Mouse (Mus musculus): ENCODE data around the gene Gm42417. TPM values are rescaled to one million over a fixed set of nuclear protein-coding genes. Genes with fewer than 3 reads are reported as not detected.

Gm42417 gene
- 0.28 and 0.33 TPM in 2 replicates for polyA plus RNA-seq (2015; fragmentation: Nextera tagmentation; extraction: Ambion mirVana)

GRCm38 (mm10) chr1:36539186-36539585 lies at the start of gene Gm42417:
Gene Gm42417 (minus strand): TSS chr1:36539429.
- TF ChIP-seq CTCF (IDR thresholded peaks at IDR 0.05; ENCODE audit: low read depth) (no peak), EP300 (optimal IDR thresholded peaks at IDR 0.05) (no peak)
- WGBS, result 37% methylated on average over 9 of the region's 9 CpGs
- Histone ChIP-seq H3K9me3 (ENCODE audit: control insufficient read depth, low read length) (no peaks in the 10 kb centered on the region), H3K36me3 (ENCODE audit: control insufficient read depth, insufficient read depth, low read length) (peaks cover 6% of the 10 kb centered on the region), H3K9ac (ENCODE audit: low read length) (no peak within 1 kb of the TSS), H3K27me3 (ENCODE audit: control insufficient read depth, insufficient read depth, low read length) (no peaks in the 10 kb centered on the region), H3K27ac (replicated peaks) (0 out of 2 replicates have a peak within 1 kb of the TSS, but pooled peaks have one; percentile 35), H3K4me2 (replicated peaks; ENCODE audit: low read depth) (no peak within 1 kb of the TSS), H3K4me3 (ENCODE audit: low read depth, low read length) (no peak within 1 kb of the TSS), H3K4me1 (replicated peaks; ENCODE audit: control insufficient read depth, insufficient read depth) (no peaks in the 10 kb centered on the region)
- DNase-seq (ENCODE audit: low spot score) (peak; percentile 78), ATAC-seq (ENCODE audit: low FRiP score, low TSS enrichment) (peak; percentile 85)

- ATAC-seq (ENCODE audit: low FRiP score, low TSS enrichment) (no peak), DNase-seq (ENCODE audit: low spot score) (no peak)
- no peak overlapping the region for H3K4me2 ChIP-seq (replicated peaks; ENCODE audit: low read depth)
- no peaks in the 10 kb centered on the region for H3K36me3 ChIP-seq (ENCODE audit: control insufficient read depth, insufficient read depth, low read length)
- no peaks in the 10 kb centered on the region for H3K9me3 ChIP-seq (ENCODE audit: control insufficient read depth, low read length)
- 81% methylated on average over 6 of the region's 6 CpGs for WGBS
- H3K4me1 ChIP-seq (replicated peaks; ENCODE audit: control insufficient read depth, insufficient read depth), result peaks cover 14% of the 10 kb centered on the region
- H3K4me3 ChIP-seq (ENCODE audit: low read depth, low read length), result no peak overlapping the region
- no peaks in the 10 kb centered on the region for H3K27me3 ChIP-seq (ENCODE audit: control insufficient read depth, insufficient read depth, low read length)
- H3K27ac ChIP-seq (replicated peaks), result peak overlapping the region; percentile 88
- H3K9ac ChIP-seq (ENCODE audit: low read length), result no peak overlapping the region
- no peak for TF ChIP-seq CTCF (IDR thresholded peaks at IDR 0.05; ENCODE audit: low read depth)
- no peak for TF ChIP-seq EP300 (optimal IDR thresholded peaks at IDR 0.05)
Observed at GRCm38 (mm10) chr1:36587860-36588259, 48.6 kb upstream of the Gm42417 start.

- no peak for TF ChIP-seq EP300 (optimal IDR thresholded peaks at IDR 0.05)
- TF ChIP-seq CTCF (IDR thresholded peaks at IDR 0.05; ENCODE audit: low read depth), result no peak
- ATAC-seq (ENCODE audit: low FRiP score, low TSS enrichment), result no peak
Observed at GRCm38 (mm10) chr1:36586288-36586687, 47.1 kb upstream of the Gm42417 start.

GRCm38 (mm10) chr1:36583408-36584116 lies 44.3 kb upstream of the Gm42417 start:
- H3K4me2 ChIP-seq (replicated peaks; ENCODE audit: low read depth), result no peak overlapping the region
- no peaks in the 10 kb centered on the region for H3K9me3 ChIP-seq (ENCODE audit: control insufficient read depth, low read length)
- 65% methylated on average over 8 of the region's 8 CpGs for WGBS
- H3K27ac ChIP-seq (replicated peaks), result peak overlapping the region; percentile 45
- H3K27me3 ChIP-seq (ENCODE audit: control insufficient read depth, insufficient read depth, low read length), result no peaks in the 10 kb centered on the region
- H3K4me1 ChIP-seq (replicated peaks; ENCODE audit: control insufficient read depth, insufficient read depth), result peaks cover 13% of the 10 kb centered on the region
- H3K9ac ChIP-seq (ENCODE audit: low read length), result no peak overlapping the region
- H3K36me3 ChIP-seq (ENCODE audit: control insufficient read depth, insufficient read depth, low read length), result no peaks in the 10 kb centered on the region
- no peak overlapping the region for H3K4me3 ChIP-seq (ENCODE audit: low read depth, low read length)
- TF ChIP-seq EP300 (optimal IDR thresholded peaks at IDR 0.05), result no peak
- no peak for TF ChIP-seq CTCF (IDR thresholded peaks at IDR 0.05; ENCODE audit: low read depth)
- ATAC-seq (ENCODE audit: low FRiP score, low TSS enrichment), result peak; percentile 72
- peak; percentile 46 for DNase-seq (ENCODE audit: low spot score)

More at GRCm38 (mm10) chr1:36586288-36586687, 47.1 kb upstream of the Gm42417 start:
- Histone ChIP-seq H3K9me3 (ENCODE audit: control insufficient read depth, low read length) (no peaks in the 10 kb centered on the region), H3K27ac (replicated peaks) (no peak overlapping the region), H3K4me2 (replicated peaks; ENCODE audit: low read depth) (no peak overlapping the region), H3K4me3 (ENCODE audit: low read depth, low read length) (no peak overlapping the region), H3K9ac (ENCODE audit: low read length) (no peak overlapping the region), H3K27me3 (ENCODE audit: control insufficient read depth, insufficient read depth, low read length) (no peaks in the 10 kb centered on the region), H3K4me1 (replicated peaks; ENCODE audit: control insufficient read depth, insufficient read depth) (peaks cover 11% of the 10 kb centered on the region), H3K36me3 (ENCODE audit: control insufficient read depth, insufficient read depth, low read length) (no peaks in the 10 kb centered on the region)
- DNase-seq (ENCODE audit: low spot score), result no peak
- 84% methylated on average over 4 of the region's 4 CpGs for WGBS

DNA sequence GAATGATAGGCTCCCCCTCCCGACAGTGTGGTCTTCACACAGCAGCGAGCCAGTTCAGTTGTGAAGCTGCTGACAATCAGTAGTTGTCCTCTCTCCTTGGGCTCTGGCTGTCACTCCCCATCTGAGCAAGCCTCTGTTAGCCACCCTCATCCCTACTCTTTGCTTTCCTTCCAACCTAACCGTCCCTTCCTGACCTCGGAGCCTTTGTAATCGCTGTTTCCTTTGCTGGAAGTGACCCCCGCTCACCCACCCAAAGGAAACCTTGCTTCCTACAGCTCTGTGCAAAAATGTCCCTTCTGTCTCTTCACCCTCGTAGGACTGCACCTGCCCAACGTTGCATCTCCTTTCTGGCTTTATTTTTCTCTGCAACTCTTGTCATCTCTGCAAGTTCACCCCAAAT lies 43.0 kb upstream of the Gm42417 start:
- H3K9ac ChIP-seq (ENCODE audit: low read length), result no peak overlapping the region
- H3K27ac ChIP-seq (replicated peaks), result peak overlapping the region; percentile 46; the same call in 1 of the 2 replicates
- DNase-seq (ENCODE audit: low spot score), result no peak
- H3K4me1 ChIP-seq (replicated peaks; ENCODE audit: control insufficient read depth, insufficient read depth), result peaks cover 13% of the 10 kb centered on the region
- no peak overlapping the region for H3K4me2 ChIP-seq (replicated peaks; ENCODE audit: low read depth)
- TF ChIP-seq EP300 (optimal IDR thresholded peaks at IDR 0.05) (no peak), CTCF (IDR thresholded peaks at IDR 0.05; ENCODE audit: low read depth) (no peak)
- H3K4me3 ChIP-seq (ENCODE audit: low read depth, low read length), result no peak overlapping the region
- H3K27me3 ChIP-seq (ENCODE audit: control insufficient read depth, insufficient read depth, low read length), result no peaks in the 10 kb centered on the region
- no peaks in the 10 kb centered on the region for H3K9me3 ChIP-seq (ENCODE audit: control insufficient read depth, low read length)
- 75% methylated on average over 8 of the region's 8 CpGs for WGBS
- no peak for ATAC-seq (ENCODE audit: low FRiP score, low TSS enrichment)
- no peaks in the 10 kb centered on the region for H3K36me3 ChIP-seq (ENCODE audit: control insufficient read depth, insufficient read depth, low read length)

DNA sequence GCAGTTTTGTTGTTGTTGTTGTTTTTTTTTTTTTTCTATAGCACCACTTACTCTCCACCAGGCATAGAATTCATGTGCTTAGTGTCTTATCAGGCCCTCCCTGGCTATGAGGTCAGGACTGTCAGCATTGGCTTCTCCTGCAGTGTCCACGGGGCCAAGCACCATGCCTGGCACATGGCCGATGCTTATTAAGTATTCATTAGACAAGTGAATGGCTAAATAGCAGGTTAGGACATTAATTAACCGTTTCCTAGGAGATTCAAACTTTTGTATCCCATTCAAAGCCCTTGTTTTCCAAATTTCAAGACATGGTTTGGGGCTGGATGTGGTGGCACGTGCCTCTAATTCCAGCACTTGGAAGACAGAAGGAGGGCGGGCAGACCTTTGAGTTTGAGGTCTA lies 42.0 kb upstream of the Gm42417 start:
- TF ChIP-seq EP300 (optimal IDR thresholded peaks at IDR 0.05) (no peak), CTCF (IDR thresholded peaks at IDR 0.05; ENCODE audit: low read depth) (no peak)
- DNase-seq (ENCODE audit: low spot score) (no peak), ATAC-seq (ENCODE audit: low FRiP score, low TSS enrichment) (no peak)
- 77% methylated on average over 5 of the region's 5 CpGs for WGBS
- Histone ChIP-seq H3K36me3 (ENCODE audit: control insufficient read depth, insufficient read depth, low read length) (no peaks in the 10 kb centered on the region), H3K9me3 (ENCODE audit: control insufficient read depth, low read length) (no peaks in the 10 kb centered on the region), H3K4me1 (replicated peaks; ENCODE audit: control insufficient read depth, insufficient read depth) (peaks cover 19% of the 10 kb centered on the region), H3K4me2 (replicated peaks; ENCODE audit: low read depth) (0 out of 2 replicates have a peak overlapping the region, but pooled peaks have one; percentile 45), H3K27me3 (ENCODE audit: control insufficient read depth, insufficient read depth, low read length) (no peaks in the 10 kb centered on the region), H3K9ac (ENCODE audit: low read length) (no peak overlapping the region), H3K4me3 (ENCODE audit: low read depth, low read length) (no peak overlapping the region), H3K27ac (replicated peaks) (peak overlapping the region; percentile 91)
